Mouse (Mus musculus) brain, embryonic 14.5 days (tissue): ENCODE measurements around the gene Bco1. TPM values are rescaled to one million over a fixed set of nuclear protein-coding genes. Genes with fewer than 3 reads are reported as not detected.

Source experiments
- DNase-seq: peaks from one replicate; pipeline ENCODE4 v3.0.0-alpha.2; 2011; ENCODE audit warnings: low read depth
- CTCF ChIP-seq: fragments of 200-500 bp; IDR thresholded peaks from 2 replicates; pipeline ENCODE4 v1.5.1; 2012; ENCODE audit warnings: inconsistent platforms, mild to moderate bottlenecking, moderate library complexity, borderline replicate concordance; ENCODE audit not compliant: insufficient read depth, insufficient read length; ENCODE audit errors: extremely low read depth
- POLR2A ChIP-seq: fragments of 200-500 bp; IDR thresholded peaks from 2 replicates; pipeline ENCODE4 v1.6.1; 2012; ENCODE audit warnings: mild to moderate bottlenecking, inconsistent platforms, borderline replicate concordance; ENCODE audit not compliant: poor library complexity, insufficient read depth, insufficient read length, severe bottlenecking; ENCODE audit errors: extremely low read depth
- polyA plus RNA-seq: library from polyadenylated mRNA; depleted of rRNA; stranded (reverse); fragments of >200 nt; gene quantifications from 2 replicates; pipeline ENCODE4 v1.2.3, GENCODE M21; 2012; rRNA removed

Bco1 gene
- polyA plus RNA-seq, 1 experiment: 0.12 TPM

- TF ChIP-seq POLR2A (no peak), CTCF (no peak)
- no peak for DNase-seq
Measured at GRCm38 (mm10) chr8:117176308-117176707, 80.7 kb downstream of the Bco1 start.

GRCm38 (mm10) chr8:117177236-117177635 is 81.6 kb downstream of the Bco1 start:
- TF ChIP-seq CTCF (no peak), POLR2A (no peak)
- DNase-seq: no peak

- TF ChIP-seq CTCF: peak; percentile 23; the same call in 1 of the 2 replicates
- TF ChIP-seq POLR2A: no peak
- DNase-seq: no peak
Measured at GRCm38 (mm10) chr8:117178039-117178438, 82.4 kb downstream of the Bco1 start.

GRCm38 (mm10) chr8:117178676-117179075 is 83.0 kb downstream of the Bco1 start:
- no peak for TF ChIP-seq POLR2A
- no peak for TF ChIP-seq CTCF
- DNase-seq: no peak

GRCm38 (mm10) chr8:117182746-117183145 is 87.1 kb downstream of the Bco1 start:
- TF ChIP-seq CTCF: peak; percentile 33; the same call in 1 of the 2 replicates
- no peak for TF ChIP-seq POLR2A
- no peak for DNase-seq

Other genes starting within 250 kb of the Bco1 start
- 13.2 and 13.5 TPM in 2 replicates for gene Cmc2, start 174.4 kb upstream of the Bco1 start, polyA plus RNA-seq
- gene Cenpn, start 174.1 kb upstream of the Bco1 start, polyA plus RNA-seq: 12.0 and 20.0 TPM in 2 replicates
- 24.3 and 32.6 TPM in 2 replicates for gene Atmin, start 152.5 kb upstream of the Bco1 start, polyA plus RNA-seq
- 3.9 and 6.0 TPM in 2 replicates for gene 1700030J22Rik, start 116.9 kb upstream of the Bco1 start, polyA plus RNA-seq
- 52.1 and 56.8 TPM in 2 replicates for gene Gcsh, start 102.3 kb upstream of the Bco1 start, polyA plus RNA-seq
- gene Pkd1l2, start 13.4 kb upstream of the Bco1 start, polyA plus RNA-seq: 0.01 TPM in 2 replicates
- gene Gan, start 62.3 kb downstream of the Bco1 start, polyA plus RNA-seq: 8.0 and 10.5 TPM in 2 replicates
- gene Cmip, start 161.2 kb downstream of the Bco1 start, polyA plus RNA-seq: 140 and 205 TPM in 2 replicates